Mouse (Mus musculus): Measurements from ENCODE around the gene Nrd1.

GRCm38 (mm10) chr4:109109012-109109411 lies 108.6 kb downstream of the Nrd1 start:
- TF ChIP-seq GATA1 (IDR thresholded peaks at IDR 0.05; ENCODE audit: low read length) (no peak), TAL1 (IDR thresholded peaks at IDR 0.05; ENCODE audit: low read length) (no peak)

Data from erythroblast, embryonic 14.5 days (primary cell).